Mouse (Mus musculus): ENCODE measurements at regions not wholly inside any gene's neighbourhood (a gene's known extent, or its start where the extent isn't known, plus 50 kb on each side); places are given as distances from the start of the nearest gene placed in this dataset.

DNA sequence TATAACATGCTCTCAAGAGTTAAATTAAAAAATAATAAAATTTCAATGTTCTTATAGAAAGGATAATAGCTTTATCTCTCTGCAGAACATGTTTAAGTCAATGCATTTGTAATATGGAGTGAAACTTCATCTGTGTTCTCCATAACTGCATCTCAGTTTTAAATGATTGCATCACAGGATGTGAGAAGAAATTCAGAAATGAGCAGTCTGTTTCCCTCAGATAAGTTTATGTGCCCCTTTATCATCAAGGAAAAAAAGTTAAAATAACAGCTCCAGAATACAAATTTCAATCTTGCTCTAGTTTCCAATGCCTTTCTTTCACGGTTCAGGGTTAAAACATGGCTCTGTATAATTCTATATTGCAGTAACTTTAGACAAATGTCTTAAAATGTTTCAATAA is 1048.3 kb downstream of the Pla2g4a start:
- no peak for TF ChIP-seq CTCF (IDR thresholded peaks at IDR 0.05)
- no peak for TF ChIP-seq POLR2A (IDR thresholded peaks at IDR 0.05; ENCODE audit: insufficient read depth, low read depth, low read length)
- no peak for TF ChIP-seq EP300 (IDR thresholded peaks at IDR 0.05; ENCODE audit: insufficient read depth, low read depth, low read length)
